Mouse (Mus musculus) CH12.LX (cell line): ENCODE data around the gene Dcaf6. TPM values are rescaled to one million over a fixed set of nuclear protein-coding genes. Genes with fewer than 3 reads are reported as not detected.
A peak's percentile ranks its signal among the peaks of the same experiment; 100 is the strongest.

Experiments used
- DNase-seq: peaks from one replicate; pipeline ENCODE4 v3.0.0-alpha.2; 2013; ENCODE audit errors: extremely low read depth
- H3K27ac ChIP-seq: 2 replicates; pipeline ENCODE4 v1.5.1; 2012; ENCODE audit warnings: low read depth, mild to moderate bottlenecking, control low read depth, moderate library complexity; ENCODE audit not compliant: insufficient read depth
- H3K27me3 ChIP-seq: replicated peaks from 2 replicates; pipeline ENCODE3; 2012; ENCODE audit warnings: inconsistent platforms
- H3K36me3 ChIP-seq, 2 experiments: replicated peaks in 1 of 2; 2 replicates each; pipeline versions ENCODE3 to v1.6.1; 2012; ENCODE audit warnings: inconsistent platforms in 1 of 2, low read length in 1 of 2, mild to moderate bottlenecking in 1 of 2, mixed read lengths in 1 of 2, moderate library complexity in 1 of 2; ENCODE audit not compliant: control insufficient read depth in 1 of 2, insufficient read depth in 1 of 2
- H3K4me1 ChIP-seq, 2 experiments: 2 replicates each; pipeline ENCODE4 v1.6.1; 2012; ENCODE audit warnings: inconsistent platforms in 1 of 2, moderate library complexity in 1 of 2; ENCODE audit not compliant: insufficient read depth in 2 of 2, control insufficient read depth in 1 of 2
- H3K4me2 ChIP-seq: 2 replicates; pipeline ENCODE4 v1.6.1; 2012; ENCODE audit warnings: low read depth, mild to moderate bottlenecking, control low read depth; ENCODE audit not compliant: poor library complexity, insufficient read depth, severe bottlenecking
- H3K4me3 ChIP-seq, 3 experiments: fragments of 150-350 bp in 1 of 3; sonication (generic) in 1 of 3; replicated peaks in 1 of 3; 2 replicates each; pipeline versions ENCODE3 to v1.5.1; 2011 to 2012; ENCODE audit warnings: low read depth in 2 of 3, low read length in 2 of 3, mild to moderate bottlenecking in 2 of 3, moderate library complexity in 2 of 3, control low read depth in 1 of 3, improper control_type of control experiment in 1 of 3, inconsistent platforms in 1 of 3, mixed read lengths in 1 of 3; ENCODE audit not compliant: poor library complexity in 1 of 3
- H3K79me2 ChIP-seq: replicated peaks from 2 replicates; pipeline ENCODE4 v1.6.1; 2012; ENCODE audit warnings: mild to moderate bottlenecking, moderate library complexity; ENCODE audit not compliant: control insufficient read depth, poor library complexity, insufficient read depth, severe bottlenecking; ENCODE audit errors: extremely low read depth
- H3K9ac ChIP-seq: 2 replicates; pipeline ENCODE4 v1.6.1; 2012; ENCODE audit warnings: low read depth, mild to moderate bottlenecking, control low read depth, moderate library complexity; ENCODE audit not compliant: insufficient read depth
- H3K9me3 ChIP-seq: replicated peaks from 2 replicates; pipeline ENCODE3; 2012; ENCODE audit warnings: low read length, inconsistent platforms, mixed read lengths
- CTCF ChIP-seq, 2 experiments: IDR thresholded peaks in 1 of 2; conservative IDR thresholded peaks in 1 of 2; 2 replicates each; pipeline ENCODE4 v1.5.1; 2011 to 2012; ENCODE audit warnings: low read depth in 2 of 2, low read length in 2 of 2, improper control_type of control experiment in 1 of 2, inconsistent platforms in 1 of 2, mild to moderate bottlenecking in 1 of 2, moderate library complexity in 1 of 2
- E2F4 ChIP-seq: IDR thresholded peaks from 2 replicates; pipeline ENCODE4 v1.6.1; 2011; ENCODE audit warnings: low read depth, low read length, improper control_type of control experiment; ENCODE audit not compliant: insufficient replicate concordance
- IRF4 ChIP-seq: IDR thresholded peaks from 2 replicates; pipeline ENCODE4 v1.6.1; 2014; ENCODE audit warnings: low read depth, mild to moderate bottlenecking, inconsistent platforms, low read length, improper control_type of control experiment
- KAT2A ChIP-seq: IDR thresholded peaks from 2 replicates; pipeline ENCODE4 v1.6.1; 2012; ENCODE audit warnings: low read length, improper control_type of control experiment, inconsistent platforms; ENCODE audit not compliant: insufficient replicate concordance
- MAFK ChIP-seq: IDR thresholded peaks from 2 replicates; pipeline ENCODE4 v1.6.1; 2011; ENCODE audit warnings: low read length, improper control_type of control experiment; ENCODE audit not compliant: insufficient replicate concordance
- MEF2A ChIP-seq: IDR thresholded peaks from 2 replicates; pipeline ENCODE4 v1.6.1; 2014; ENCODE audit warnings: low read depth, mild to moderate bottlenecking, inconsistent platforms, low read length, improper control_type of control experiment, borderline replicate concordance
- PAX5 ChIP-seq: IDR thresholded peaks from 2 replicates; pipeline ENCODE4 v1.6.1; 2012; ENCODE audit warnings: low read length, inconsistent platforms, mixed read lengths
- POLR2A ChIP-seq: IDR thresholded peaks from 2 replicates; pipeline ENCODE4 v1.6.1; 2011; ENCODE audit warnings: low read depth, mild to moderate bottlenecking, improper control_type of control experiment, low read length
- RAD21 ChIP-seq: IDR thresholded peaks from 2 replicates; pipeline ENCODE4 v1.6.1; 2011; ENCODE audit warnings: low read depth, mild to moderate bottlenecking, low read length, improper control_type of control experiment, moderate library complexity
- SMC3 ChIP-seq: IDR thresholded peaks from 2 replicates; pipeline ENCODE4 v1.6.1; 2011; ENCODE audit warnings: low read depth, low read length, improper control_type of control experiment
- USF1 ChIP-seq: IDR thresholded peaks from 2 replicates; pipeline ENCODE4 v1.6.1; 2014; ENCODE audit warnings: low read depth, mild to moderate bottlenecking, inconsistent platforms, low read length, improper control_type of control experiment
- USF2 ChIP-seq: conservative IDR thresholded peaks from 2 replicates; pipeline ENCODE4 v1.6.1; 2011; ENCODE audit warnings: low read depth, low read length, improper control_type of control experiment
- ZKSCAN1 ChIP-seq: IDR thresholded peaks from 2 replicates; pipeline ENCODE4 v1.6.1; 2012; ENCODE audit warnings: low read depth, inconsistent platforms, low read length, improper control_type of control experiment, borderline replicate concordance
- dilution Hi-C: fragments of 300-500 bp; cut with MboI; formaldehyde crosslinking; loops from 2 replicates; pipeline ENCODE4 v1.14.3; 2020; ENCODE audit warnings: low sequenced_read_pairs; ENCODE audit not compliant: extremely low pct_unique_long_range_greater_than_20kb, extremely low pct_ligation_motif_present
- in situ Hi-C: fragments of 300-500 bp; cut with MboI; formaldehyde crosslinking; loops from 3 replicates; pipeline ENCODE4 v1.14.3; 2019; ENCODE audit warnings: low sequenced_read_pairs, low pct_ligation_motif_present, low pct_unique_long_range_greater_than_20kb, mixed read lengths
- polyA plus RNA-seq: library from polyadenylated mRNA; unstranded; fragments of >175 nt; gene quantifications from 2 replicates; pipeline ENCODE4 v1.2.1, GENCODE M21; 2012; ENCODE audit warnings: low read depth; ENCODE audit not compliant: insufficient read length
- total RNA-seq, 2 experiments: library from RNA; depleted of rRNA; stranded (reverse); fragments of 300-350 nt in 1 of 2; fragments of >200 nt in 1 of 2; gene quantifications; 2 replicates each; pipeline ENCODE4 v1.2.3; 2012 to 2014

Dcaf6 gene
- total and polyA plus RNA-seq, 3 experiments: 3.7 to 4.1 (median 4.1) TPM

DNA sequence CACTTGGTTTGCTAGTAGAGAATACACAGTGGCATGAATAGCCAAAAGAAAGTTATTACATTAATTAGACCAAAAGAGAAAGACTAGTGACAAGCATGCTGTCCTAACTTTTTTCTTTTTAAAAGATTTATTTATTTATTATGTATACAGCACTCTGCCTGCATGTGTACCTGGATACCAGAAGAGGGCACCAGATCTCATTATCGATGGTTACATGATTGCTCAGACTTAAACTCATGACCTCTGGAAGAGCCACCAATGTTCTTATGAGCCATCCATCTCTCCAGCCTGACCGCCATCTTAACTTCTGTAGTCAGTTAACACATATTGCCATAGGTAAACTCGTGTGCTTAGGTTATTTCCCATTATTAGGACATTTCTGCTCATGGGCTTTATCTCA is 95.2 kb downstream of the Dcaf6 start:
- in situ Hi-C loops: no loop called here
- H3K27me3 ChIP-seq: no peaks in the 10 kb centered on the region
- no peak overlapping the region for H3K27ac ChIP-seq
- TF ChIP-seq ZKSCAN1: no peak
- peak in 1 of 2 experiments; percentile 27; a peak in 2 of 4 replicates for TF ChIP-seq CTCF (conservative IDR thresholded peaks at IDR 0.05 in 1 of 2, IDR thresholded peaks at IDR 0.05 in 1 of 2; ENCODE audit: low read depth in 2 of 2, low read length in 2 of 2)
- TF ChIP-seq SMC3: peak; percentile 6; the same call in 1 of the 2 replicates
- TF ChIP-seq MAFK: no peak
- TF ChIP-seq, all 38 proteins: peak for 2
- H3K36me3 ChIP-seq: no peaks in the 10 kb centered on the region
- no peak overlapping the region for H3K4me2 ChIP-seq
- dilution Hi-C loops: no loop called here
- no peaks in the 10 kb centered on the region for H3K9me3 ChIP-seq
- no peak overlapping the region for H3K4me3 ChIP-seq
- no peaks in the 10 kb centered on the region for H3K79me2 ChIP-seq
- no peak for DNase-seq
- H3K9ac ChIP-seq: no peak overlapping the region
- H3K4me1 ChIP-seq: peaks cover 0 to 5% of the 10 kb centered on the region in 2 experiments; a peak in 1 of 4 replicates

- peaks cover 0 to 5% of the 10 kb centered on the region in 2 experiments; a peak in 1 of 4 replicates for H3K4me1 ChIP-seq
- no peak for DNase-seq
- no peaks in the 10 kb centered on the region for H3K27me3 ChIP-seq
- no peak overlapping the region for H3K4me2 ChIP-seq
- no peak for TF ChIP-seq MEF2A
- no peak for TF ChIP-seq PAX5
- no peak overlapping the region for H3K4me3 ChIP-seq
- H3K79me2 ChIP-seq: no peaks in the 10 kb centered on the region
- no peaks in the 10 kb centered on the region for H3K9me3 ChIP-seq
- H3K9ac ChIP-seq: no peak overlapping the region
- dilution Hi-C loops: no loop called here
- H3K27ac ChIP-seq: no peak overlapping the region
- no peaks in the 10 kb centered on the region for H3K36me3 ChIP-seq
- in situ Hi-C loops: no loop called here
These were observed 97.0 kb downstream of the Dcaf6 start for GRCm38 (mm10) chr1:165363271-165363670.

- H3K9ac ChIP-seq: no peak overlapping the region
- H3K4me1 ChIP-seq: no peaks in the 10 kb centered on the region
- H3K79me2 ChIP-seq: no peaks in the 10 kb centered on the region
- no peak for DNase-seq
- H3K9me3 ChIP-seq: no peaks in the 10 kb centered on the region
- TF ChIP-seq KAT2A: no peak
- TF ChIP-seq E2F4: no peak
- TF ChIP-seq POLR2A: no peak
- TF ChIP-seq USF1: no peak
- no peak for TF ChIP-seq USF2
- TF ChIP-seq RAD21: no peak
- no peak for TF ChIP-seq SMC3
- no peak for TF ChIP-seq IRF4
- no peak for TF ChIP-seq PAX5
- no peak overlapping the region for H3K4me2 ChIP-seq
- dilution Hi-C loops (no loop called here), in situ Hi-C loops (no loop called here)
- no peak overlapping the region for H3K27ac ChIP-seq
- peaks cover 0 to 4% of the 10 kb centered on the region in 2 experiments for H3K36me3 ChIP-seq
- H3K4me3 ChIP-seq: no peak overlapping the region
- H3K27me3 ChIP-seq: no peaks in the 10 kb centered on the region
These were observed 103.9 kb downstream of the Dcaf6 start for GRCm38 (mm10) chr1:165356347-165356746.
